Mouse (Mus musculus): ENCODE measurements around the gene Cryzl2. TPM values are rescaled to one million over a fixed set of nuclear protein-coding genes. Genes with fewer than 3 reads are reported as not detected.

Cryzl2 gene
- polyA plus RNA-seq (2014; fragmentation: Nextera tagmentation; extraction: Ambion mirVana), result 7.1 and 8.1 TPM in 2 replicates

DNA sequence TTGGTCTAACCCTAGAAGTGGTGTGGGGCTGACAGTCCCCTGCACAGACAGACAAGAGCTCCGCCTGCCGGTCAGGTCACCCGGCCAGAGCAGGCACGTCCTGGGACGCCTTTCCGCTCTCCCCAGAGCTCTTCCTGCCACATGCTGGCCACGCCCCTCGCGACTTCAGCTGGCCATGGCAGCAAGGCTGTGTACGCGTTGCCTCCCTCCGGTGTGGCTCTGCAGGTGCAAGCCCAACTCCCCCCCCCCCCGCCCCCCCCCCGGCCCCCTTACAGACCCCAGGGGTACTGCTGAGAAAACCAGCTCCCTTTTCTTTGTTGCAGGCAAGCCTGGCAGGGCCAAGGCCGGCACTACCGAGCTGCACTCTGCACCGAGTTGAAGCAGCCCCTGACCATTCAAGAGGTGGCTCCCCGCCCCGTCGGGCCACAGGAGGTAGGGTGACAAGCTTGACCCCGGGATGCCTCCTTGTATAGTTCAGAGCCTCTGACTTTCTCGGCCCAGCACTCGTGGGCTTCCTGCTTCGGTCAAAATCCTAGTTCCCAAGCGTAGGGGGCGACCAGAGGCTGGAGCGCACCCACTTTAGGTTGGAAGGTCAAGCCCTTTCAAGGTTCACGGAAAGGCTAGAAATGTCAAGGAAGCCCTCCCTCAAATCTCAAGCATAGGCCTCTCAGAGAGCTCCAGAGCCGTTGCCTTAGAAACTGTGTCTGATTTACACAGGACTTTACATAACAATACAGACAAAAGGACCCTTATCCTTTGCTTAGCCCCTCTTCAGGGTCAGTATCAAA lies at the start of gene Cryzl2:
TSS of gene Cryzl2 (plus strand) at position 157 of the 788 bp plus-strand sequence.
- WGBS, result 3% methylated on average over 27 of the region's 29 CpGs
- ATAC-seq (peak; percentile 85), DNase-seq (ENCODE audit: low spot score) (peak; percentile 73)
- Histone ChIP-seq H3K9ac (ENCODE audit: low read length) (peak within 1 kb of the TSS; percentile 35; the same call in 1 of the 2 replicates), H3K36me3 (ENCODE audit: control insufficient read depth, insufficient read depth, low read length) (no peaks in the 10 kb centered on the region), H3K27me3 (replicated peaks; ENCODE audit: control insufficient read depth, insufficient read depth, low read length) (no peaks in the 10 kb centered on the region), H3K4me2 (ENCODE audit: low read length) (peak within 1 kb of the TSS; percentile 48), H3K4me1 (ENCODE audit: control insufficient read depth, insufficient read depth, low read length) (peaks cover 6% of the 10 kb centered on the region; the same call in 1 of the 2 replicates), H3K4me3 (ENCODE audit: low read depth, low read length) (peak within 1 kb of the TSS; percentile 19), H3K9me3 (replicated peaks; ENCODE audit: control insufficient read depth, low read length) (no peaks in the 10 kb centered on the region), H3K27ac (ENCODE audit: low read depth, low read length) (no peak within 1 kb of the TSS)

DNA sequence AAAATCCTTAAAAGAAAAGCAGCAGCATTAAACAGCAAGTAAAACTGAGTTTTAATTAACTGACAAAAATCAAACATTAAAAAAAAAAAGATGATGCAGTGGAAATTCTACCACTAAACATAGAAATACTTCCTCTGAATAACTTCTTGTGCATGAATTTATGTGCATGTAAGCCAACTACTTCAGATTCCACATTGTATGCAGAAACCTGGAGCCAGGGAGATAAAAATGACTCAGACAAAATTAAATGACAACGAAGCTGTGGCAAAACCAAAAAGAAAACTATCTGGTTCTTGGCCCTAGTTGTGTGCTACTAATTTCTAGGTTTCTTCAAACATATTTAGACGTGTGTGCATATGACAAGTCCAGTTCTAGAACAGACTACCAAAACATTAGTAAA lies 48.7 kb upstream of the Cryzl2 start:
- ATAC-seq (no peak), DNase-seq (ENCODE audit: low spot score) (no peak)
- Histone ChIP-seq H3K27me3 (replicated peaks; ENCODE audit: control insufficient read depth, insufficient read depth, low read length) (no peaks in the 10 kb centered on the region), H3K4me3 (ENCODE audit: low read depth, low read length) (no peak overlapping the region), H3K36me3 (ENCODE audit: control insufficient read depth, insufficient read depth, low read length) (no peaks in the 10 kb centered on the region), H3K4me1 (ENCODE audit: control insufficient read depth, insufficient read depth, low read length) (peaks cover 10% of the 10 kb centered on the region; the same call in 1 of the 2 replicates), H3K9me3 (replicated peaks; ENCODE audit: control insufficient read depth, low read length) (no peaks in the 10 kb centered on the region), H3K4me2 (ENCODE audit: low read length) (no peak overlapping the region), H3K27ac (ENCODE audit: low read depth, low read length) (no peak overlapping the region), H3K9ac (ENCODE audit: low read length) (no peak overlapping the region)
- WGBS, result 77% methylated on average over 2 of the region's 2 CpGs

DNA sequence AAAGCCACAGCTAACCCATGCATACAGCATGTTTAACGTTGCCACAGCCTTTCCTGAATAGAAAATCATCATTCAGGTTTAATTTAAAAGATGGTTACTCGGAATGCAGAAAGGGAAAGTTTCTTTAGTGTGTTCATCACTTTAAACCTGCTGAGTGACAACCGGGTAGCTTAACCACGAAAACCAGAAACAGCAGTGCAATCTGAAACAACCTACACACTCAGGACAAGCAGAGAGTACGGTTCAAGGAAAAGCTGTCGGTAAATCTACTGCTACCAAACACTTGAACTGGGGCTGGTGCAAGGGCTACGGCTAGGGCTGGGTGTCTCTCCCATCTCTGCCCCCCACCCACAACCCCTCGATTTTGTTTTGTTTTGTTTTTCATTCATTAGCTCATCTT lies 47.4 kb upstream of the Cryzl2 start:
- no peak for DNase-seq (ENCODE audit: low spot score)
- no peaks in the 10 kb centered on the region for H3K9me3 ChIP-seq (replicated peaks; ENCODE audit: control insufficient read depth, low read length)
- peak overlapping the region; percentile 89 for H3K4me3 ChIP-seq (ENCODE audit: low read depth, low read length)

DNA sequence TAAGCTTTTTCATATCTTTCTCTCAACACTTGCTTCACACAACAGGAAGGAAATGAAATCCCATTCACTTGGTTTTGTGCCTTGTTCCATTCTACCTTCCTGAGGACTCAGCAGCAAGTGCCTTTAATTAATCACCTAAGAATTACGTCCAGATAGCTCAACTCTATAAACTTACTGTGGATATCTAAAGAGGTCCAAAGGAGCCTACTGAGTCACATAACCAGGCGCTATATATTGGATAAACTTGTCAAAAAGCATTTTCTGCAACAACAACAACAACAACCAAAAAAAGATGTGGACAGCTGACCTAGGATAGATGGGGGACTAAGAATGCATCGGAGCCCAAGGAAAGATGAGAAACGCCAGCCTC lies 47.1 kb upstream of the Cryzl2 start:
- Histone ChIP-seq H3K9ac (ENCODE audit: low read length) (peak overlapping the region; percentile 90), H3K4me1 (ENCODE audit: control insufficient read depth, insufficient read depth, low read length) (peaks cover 10% of the 10 kb centered on the region; the same call in 1 of the 2 replicates), H3K27me3 (replicated peaks; ENCODE audit: control insufficient read depth, insufficient read depth, low read length) (no peaks in the 10 kb centered on the region), H3K36me3 (ENCODE audit: control insufficient read depth, insufficient read depth, low read length) (no peaks in the 10 kb centered on the region), H3K9me3 (replicated peaks; ENCODE audit: control insufficient read depth, low read length) (no peaks in the 10 kb centered on the region), H3K4me2 (ENCODE audit: low read length) (peak overlapping the region; percentile 71), H3K27ac (ENCODE audit: low read depth, low read length) (peak overlapping the region; percentile 97), H3K4me3 (ENCODE audit: low read depth, low read length) (peak overlapping the region; percentile 89)
- DNase-seq (ENCODE audit: low spot score) (peak; percentile 5), ATAC-seq (no peak)
- under 1% methylated on average over 4 of the region's 4 CpGs for WGBS

More for the DNA sequence above, 47.4 kb upstream of the Cryzl2 start:
- no peak overlapping the region for H3K27ac ChIP-seq (ENCODE audit: low read depth, low read length)
- H3K27me3 ChIP-seq (replicated peaks; ENCODE audit: control insufficient read depth, insufficient read depth, low read length), result no peaks in the 10 kb centered on the region
- peak overlapping the region; percentile 71 for H3K4me2 ChIP-seq (ENCODE audit: low read length)
- peaks cover 10% of the 10 kb centered on the region; the same call in 1 of the 2 replicates for H3K4me1 ChIP-seq (ENCODE audit: control insufficient read depth, insufficient read depth, low read length)
- no peak for ATAC-seq
- H3K9ac ChIP-seq (ENCODE audit: low read length), result peak overlapping the region; percentile 90
- 5% methylated on average over 8 of the region's 8 CpGs for WGBS
- H3K36me3 ChIP-seq (ENCODE audit: control insufficient read depth, insufficient read depth, low read length), result no peaks in the 10 kb centered on the region

DNA sequence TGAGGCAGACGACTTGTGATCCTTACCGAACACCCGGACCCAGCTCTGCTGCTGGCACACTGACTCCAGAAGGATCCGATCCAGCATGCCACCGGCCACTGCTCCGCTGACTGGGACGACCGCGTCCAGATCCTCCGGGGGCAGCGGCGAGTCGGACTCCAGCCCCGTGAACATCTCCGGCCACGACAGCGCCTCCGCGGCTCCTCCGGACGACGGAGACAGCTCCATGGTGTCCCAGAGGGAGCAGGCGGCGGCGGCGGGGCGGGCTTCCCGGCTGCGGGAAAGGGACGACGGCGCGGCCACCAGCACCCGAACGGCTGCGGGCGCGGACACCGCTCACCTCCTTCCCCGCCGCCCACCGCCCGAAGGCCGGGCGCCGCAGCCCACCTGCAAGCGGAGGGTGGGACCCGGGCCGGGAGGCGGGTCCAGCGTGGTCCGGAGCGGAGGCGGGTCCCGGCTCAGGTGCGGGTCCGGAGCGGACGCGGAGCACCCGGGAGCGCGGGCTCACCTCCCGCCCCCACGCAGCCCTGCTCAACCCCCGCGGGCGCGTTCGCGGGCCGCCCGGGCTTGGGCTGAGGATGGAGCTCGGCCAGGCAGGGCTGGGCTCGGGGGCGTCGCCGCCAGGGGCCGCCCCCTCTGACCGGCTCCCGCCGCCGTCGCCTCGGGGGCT lies 46.5 kb upstream of the Cryzl2 start:
- peak overlapping the region; percentile 90 for H3K9ac ChIP-seq (ENCODE audit: low read length)
- peak overlapping the region; percentile 97 for H3K27ac ChIP-seq (ENCODE audit: low read depth, low read length)
- H3K27me3 ChIP-seq (replicated peaks; ENCODE audit: control insufficient read depth, insufficient read depth, low read length), result no peaks in the 10 kb centered on the region
- peaks cover 10% of the 10 kb centered on the region; the same call in 1 of the 2 replicates for H3K4me1 ChIP-seq (ENCODE audit: control insufficient read depth, insufficient read depth, low read length)
- H3K36me3 ChIP-seq (ENCODE audit: control insufficient read depth, insufficient read depth, low read length), result no peaks in the 10 kb centered on the region
- H3K4me3 ChIP-seq (ENCODE audit: low read depth, low read length), result peak overlapping the region; percentile 89
- DNase-seq (ENCODE audit: low spot score) (peak; percentile 52), ATAC-seq (peak; percentile 87)
- H3K4me2 ChIP-seq (ENCODE audit: low read length), result peak overlapping the region; percentile 71
- under 1% methylated on average over 48 of the region's 85 CpGs for WGBS
- H3K9me3 ChIP-seq (replicated peaks; ENCODE audit: control insufficient read depth, low read length), result no peaks in the 10 kb centered on the region

DNA sequence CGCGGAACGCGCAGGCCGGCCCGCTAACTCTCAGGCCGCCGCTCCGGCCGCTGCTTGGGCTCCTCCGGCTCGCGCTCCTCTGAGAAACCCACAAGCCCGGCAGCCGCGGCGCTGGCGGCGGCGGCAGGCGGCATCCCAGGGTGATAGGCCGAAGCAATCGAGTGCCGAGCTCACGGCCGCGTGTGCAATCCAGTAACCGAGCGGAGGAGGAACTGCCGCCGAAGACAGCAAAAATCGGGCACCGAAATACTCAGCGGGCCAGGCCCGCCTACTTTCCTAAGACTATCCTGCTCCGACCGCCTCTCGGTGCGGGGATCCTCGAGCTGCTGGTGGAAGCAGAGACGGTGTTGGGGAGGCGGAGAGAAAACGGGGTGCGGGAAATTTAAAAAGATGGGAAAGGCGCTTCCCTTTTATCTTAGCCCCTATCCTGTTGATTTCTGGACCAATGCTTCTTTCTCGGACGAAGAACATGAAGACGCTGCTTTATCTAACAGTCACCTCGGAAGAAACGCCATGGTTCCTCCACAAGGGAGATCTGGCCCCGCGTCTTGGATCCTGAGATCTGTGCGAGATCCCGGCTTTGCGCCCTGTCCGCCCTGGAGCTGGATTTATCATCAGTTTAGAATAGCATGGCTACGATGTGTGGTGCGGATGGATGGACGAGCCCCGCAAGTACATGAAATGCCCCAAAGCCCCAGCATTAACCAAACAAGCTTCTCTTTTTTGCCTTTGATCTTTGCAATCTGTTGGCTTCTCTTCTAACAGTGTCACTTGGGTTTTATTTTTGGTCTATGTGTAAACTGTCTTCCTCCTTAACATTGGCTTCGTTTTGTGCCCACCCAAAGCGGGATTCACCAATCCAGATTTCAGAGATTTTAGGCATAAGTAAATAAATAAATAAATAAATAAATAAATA lies 45.7 kb upstream of the Cryzl2 start, which contains the start of gene Rasal2:
TSS of gene Rasal2 (minus strand) at position 142 of the 916 bp plus-strand sequence.
- ATAC-seq (peak; percentile 98), DNase-seq (ENCODE audit: low spot score) (peak; percentile 99)
- peak within 1 kb of the TSS; percentile 97 for H3K27ac ChIP-seq (ENCODE audit: low read depth, low read length)
- H3K27me3 ChIP-seq (replicated peaks; ENCODE audit: control insufficient read depth, insufficient read depth, low read length), result no peaks in the 10 kb centered on the region
- H3K9ac ChIP-seq (ENCODE audit: low read length), result peak within 1 kb of the TSS; percentile 90
- H3K4me3 ChIP-seq (ENCODE audit: low read depth, low read length), result peak within 1 kb of the TSS; percentile 89
- peaks cover 10% of the 10 kb centered on the region; the same call in 1 of the 2 replicates for H3K4me1 ChIP-seq (ENCODE audit: control insufficient read depth, insufficient read depth, low read length)
- WGBS, result under 1% methylated on average over 62 of the region's 62 CpGs
- no peaks in the 10 kb centered on the region for H3K9me3 ChIP-seq (replicated peaks; ENCODE audit: control insufficient read depth, low read length)
- peak within 1 kb of the TSS; percentile 71 for H3K4me2 ChIP-seq (ENCODE audit: low read length)
- no peaks in the 10 kb centered on the region for H3K36me3 ChIP-seq (ENCODE audit: control insufficient read depth, insufficient read depth, low read length)

DNA sequence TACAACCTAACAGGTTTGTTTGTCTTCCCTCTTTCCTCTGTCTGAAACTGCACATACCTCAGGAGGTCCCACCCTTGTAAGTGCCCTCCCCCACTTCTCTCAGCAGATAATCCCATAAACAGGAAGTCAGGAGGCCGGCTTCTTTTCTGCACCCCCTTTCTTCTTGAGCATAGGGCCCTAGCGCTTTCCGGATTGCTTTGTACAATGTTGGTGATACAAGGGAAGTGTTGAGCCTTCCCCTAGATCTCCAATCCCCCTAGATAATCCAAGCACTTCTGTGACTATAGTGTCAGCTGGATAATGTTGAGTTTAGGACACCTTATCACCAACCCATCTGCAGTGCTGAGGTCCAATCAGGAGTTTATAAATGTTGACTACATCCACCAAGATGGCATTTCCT lies 42.6 kb upstream of the Cryzl2 start:
- H3K27ac ChIP-seq (ENCODE audit: low read depth, low read length), result no peak overlapping the region
- H3K4me3 ChIP-seq (ENCODE audit: low read depth, low read length), result no peak overlapping the region
- ATAC-seq, result no peak
- H3K9me3 ChIP-seq (replicated peaks; ENCODE audit: control insufficient read depth, low read length), result no peaks in the 10 kb centered on the region
- no peak overlapping the region for H3K4me2 ChIP-seq (ENCODE audit: low read length)
- H3K36me3 ChIP-seq (ENCODE audit: control insufficient read depth, insufficient read depth, low read length), result 0 out of 2 replicates have a peak, but pooled peaks cover 6% of the 10 kb centered on the region
- no peak for DNase-seq (ENCODE audit: low spot score)
- H3K9ac ChIP-seq (ENCODE audit: low read length), result no peak overlapping the region
- H3K4me1 ChIP-seq (ENCODE audit: control insufficient read depth, insufficient read depth, low read length), result peaks cover 10% of the 10 kb centered on the region; the same call in 1 of the 2 replicates
- WGBS, result 82% methylated on average over 3 of the region's 3 CpGs
- H3K27me3 ChIP-seq (replicated peaks; ENCODE audit: control insufficient read depth, insufficient read depth, low read length), result no peaks in the 10 kb centered on the region

DNA sequence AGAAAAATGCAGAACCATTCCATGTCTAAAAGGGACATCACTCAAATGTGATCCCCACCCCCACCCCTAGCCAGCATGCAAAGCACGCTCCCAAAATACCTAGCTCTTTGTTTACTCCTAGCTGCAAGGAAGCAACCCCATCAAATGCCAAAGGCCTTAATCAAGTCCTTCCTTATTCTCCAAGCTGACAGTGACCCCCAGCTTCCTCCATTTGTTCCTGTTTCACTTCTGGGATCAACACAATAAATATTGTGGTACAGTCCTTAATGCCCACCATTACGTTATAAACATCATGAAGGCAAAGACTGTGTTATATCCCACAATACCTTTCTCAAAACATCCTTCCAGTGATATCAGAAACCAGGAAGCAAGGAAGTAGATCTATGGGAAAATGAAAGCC lies 41.7 kb upstream of the Cryzl2 start:
- Histone ChIP-seq H3K27ac (ENCODE audit: low read depth, low read length) (no peak overlapping the region), H3K27me3 (replicated peaks; ENCODE audit: control insufficient read depth, insufficient read depth, low read length) (no peaks in the 10 kb centered on the region), H3K36me3 (ENCODE audit: control insufficient read depth, insufficient read depth, low read length) (0 out of 2 replicates have a peak, but pooled peaks cover 6% of the 10 kb centered on the region), H3K4me2 (ENCODE audit: low read length) (no peak overlapping the region), H3K9ac (ENCODE audit: low read length) (no peak overlapping the region), H3K4me1 (ENCODE audit: control insufficient read depth, insufficient read depth, low read length) (0 out of 2 replicates have a peak, but pooled peaks cover 4% of the 10 kb centered on the region), H3K9me3 (replicated peaks; ENCODE audit: control insufficient read depth, low read length) (no peaks in the 10 kb centered on the region), H3K4me3 (ENCODE audit: low read depth, low read length) (no peak overlapping the region)
- ATAC-seq, result no peak
- no peak for DNase-seq (ENCODE audit: low spot score)
- 88% methylated on average over 2 of the region's 2 CpGs for WGBS
